Mouse (Mus musculus) neural tube, embryonic 14.5 days (tissue): ENCODE measurements at regions not wholly inside any gene's neighbourhood (a gene's known extent, or its start where the extent isn't known, plus 50 kb on each side); places are given as distances from the start of the nearest gene placed in this dataset.
"Not testable (repeated sequence)": the region's sequence is repeated elsewhere in the genome, so short reads cannot be mapped to it uniquely, and the experiment has no call there.

ENCODE experiments used
- ATAC-seq: fragments of 200-750 bp; cut with Nextera tagmentation; 2 replicates; pipeline ENCODE4 v1.8.0; 2017; ENCODE audit warnings: low read depth, mild to moderate bottlenecking, moderate TSS enrichment, moderate library complexity
- H3K27ac ChIP-seq: fragments of 300-500 bp; sonication (generic); 2 replicates; pipeline ENCODE4 v1.5.1; 2014; ENCODE audit warnings: low read depth, mild to moderate bottlenecking, control low read depth, low read length, moderate library complexity, mixed read lengths
- H3K27me3 ChIP-seq: fragments of 300-500 bp; sonication (generic); 2 replicates; pipeline ENCODE4 v1.6.1; 2014; ENCODE audit warnings: low read length; ENCODE audit not compliant: control insufficient read depth, insufficient read depth
- H3K36me3 ChIP-seq: fragments of 300-500 bp; sonication (generic); 2 replicates; pipeline ENCODE4 v1.6.1; 2014; ENCODE audit warnings: low read length, mixed read lengths; ENCODE audit not compliant: control insufficient read depth, insufficient read depth
- H3K4me1 ChIP-seq: fragments of 300-500 bp; sonication (generic); 2 replicates; pipeline ENCODE4 v1.6.1; 2014; ENCODE audit warnings: low read length; ENCODE audit not compliant: control insufficient read depth, insufficient read depth
- H3K4me2 ChIP-seq: fragments of 300-500 bp; sonication (generic); 2 replicates; pipeline ENCODE4 v1.6.1; 2014; ENCODE audit warnings: mild to moderate bottlenecking, low read depth, low read length, control low read depth
- H3K4me3 ChIP-seq: fragments of 300-500 bp; sonication (generic); 2 replicates; pipeline ENCODE4 v1.5.1; 2014; ENCODE audit warnings: low read depth, low read length, control low read depth, mixed read lengths
- H3K9ac ChIP-seq: fragments of 300-500 bp; sonication (generic); replicated peaks from 2 replicates; pipeline ENCODE4 v1.6.1; 2014; ENCODE audit warnings: low read depth, mild to moderate bottlenecking, control low read depth, low read length, mixed read lengths
- H3K9me3 ChIP-seq: fragments of 300-500 bp; sonication (generic); 2 replicates; pipeline ENCODE4 v1.6.1; 2016; ENCODE audit warnings: low read length; ENCODE audit not compliant: control insufficient read depth
- WGBS: fragments of 180-500 bp; shearing (Covaris S2); extraction: QIAGEN DNeasy Blood & Tissue Kit; methylation state at CpG from one replicate; pipeline ENCODE4 v1.1.7; 2014; 5-methylcytosine and 5-hydroxymethylcytosine counted together

GRCm38 (mm10) chr15:23536691-23537090 lies 987.9 kb downstream of the Cdh18 start:
- ATAC-seq: no peak; the same call in 1 of the 2 replicates
- no peaks in the 10 kb centered on the region for H3K27me3 ChIP-seq
- H3K27ac ChIP-seq: no peak overlapping the region
- no peak overlapping the region for H3K4me3 ChIP-seq
- H3K4me2 ChIP-seq: no peak overlapping the region
- H3K9me3 ChIP-seq: no peaks in the 10 kb centered on the region
- H3K9ac ChIP-seq: no peak overlapping the region
- WGBS: 80% methylated on average over 3 of the region's 3 CpGs
- no peaks in the 10 kb centered on the region for H3K36me3 ChIP-seq
- no peaks in the 10 kb centered on the region for H3K4me1 ChIP-seq

- H3K4me3 ChIP-seq: no peak overlapping the region
- no peak overlapping the region for H3K9ac ChIP-seq
- H3K36me3 ChIP-seq: no peaks in the 10 kb centered on the region
- no peak overlapping the region for H3K4me2 ChIP-seq
- no peaks in the 10 kb centered on the region for H3K4me1 ChIP-seq
- no peaks in the 10 kb centered on the region for H3K27me3 ChIP-seq
- H3K27ac ChIP-seq: no peak overlapping the region
- ATAC-seq: no peak
- WGBS: 60% methylated on average over 3 of the region's 3 CpGs
- H3K9me3 ChIP-seq: no peaks in the 10 kb centered on the region
Measured at GRCm38 (mm10) chr15:23537449-23537848, 988.6 kb downstream of the Cdh18 start.

- H3K4me2 ChIP-seq: no peak overlapping the region
- H3K9me3 ChIP-seq: no peaks in the 10 kb centered on the region
- no peaks in the 10 kb centered on the region for H3K36me3 ChIP-seq
- no peak for ATAC-seq
- 77% methylated on average over 3 of the region's 3 CpGs for WGBS
- no peaks in the 10 kb centered on the region for H3K27me3 ChIP-seq
- H3K27ac ChIP-seq: no peak overlapping the region
- H3K4me3 ChIP-seq: no peak overlapping the region
- no peaks in the 10 kb centered on the region for H3K4me1 ChIP-seq
- H3K9ac ChIP-seq: no peak overlapping the region
Measured at GRCm38 (mm10) chr15:23560136-23560535, 1011.3 kb downstream of the Cdh18 start.

- ATAC-seq: no peak
- Histone ChIP-seq H3K36me3 (no peaks in the 10 kb centered on the region), H3K27me3 (no peaks in the 10 kb centered on the region), H3K9ac (no peak overlapping the region), H3K4me3 (no peak overlapping the region), H3K4me1 (no peaks in the 10 kb centered on the region), H3K4me2 (no peak overlapping the region), H3K27ac (no peak overlapping the region), H3K9me3 (no peaks in the 10 kb centered on the region)
- WGBS: 89% methylated on average over 2 of the region's 2 CpGs
Measured at GRCm38 (mm10) chr15:23562181-23562580, 1013.4 kb downstream of the Cdh18 start.

- Histone ChIP-seq H3K36me3 (no peaks in the 10 kb centered on the region), H3K27ac (no peak overlapping the region), H3K4me3 (no peak overlapping the region), H3K9ac (no peak overlapping the region), H3K4me1 (no peaks in the 10 kb centered on the region), H3K27me3 (no peaks in the 10 kb centered on the region), H3K9me3 (no peaks in the 10 kb centered on the region), H3K4me2 (no peak overlapping the region)
- no peak for ATAC-seq
Measured at GRCm38 (mm10) chr15:23564981-23565380, 1016.2 kb downstream of the Cdh18 start.

GRCm38 (mm10) chr15:23566886-23567655 lies 1018.2 kb downstream of the Cdh18 start:
- no peak overlapping the region for H3K4me2 ChIP-seq
- WGBS: 78% methylated on average over 3 of the region's 3 CpGs
- H3K9ac ChIP-seq: no peak overlapping the region
- H3K4me1 ChIP-seq: no peaks in the 10 kb centered on the region
- H3K4me3 ChIP-seq: no peak overlapping the region
- H3K27ac ChIP-seq: no peak overlapping the region
- H3K36me3 ChIP-seq: no peaks in the 10 kb centered on the region
- H3K27me3 ChIP-seq: no peaks in the 10 kb centered on the region
- H3K9me3 ChIP-seq: no peaks in the 10 kb centered on the region
- ATAC-seq: no peak

- not testable (repeated sequence) for ATAC-seq, H3K36me3 ChIP-seq, H3K9ac ChIP-seq, H3K27me3 ChIP-seq, H3K4me3 ChIP-seq, H3K9me3 ChIP-seq, H3K4me1 ChIP-seq, H3K4me2 ChIP-seq, H3K27ac ChIP-seq
- 91% methylated on average over 6 of the region's 6 CpGs for WGBS
Measured at GRCm38 (mm10) chr15:23568651-23569050, 1019.8 kb downstream of the Cdh18 start.

- ATAC-seq: peak; percentile 56; the same call in 1 of the 2 replicates
- Histone ChIP-seq H3K36me3 (no peaks in the 10 kb centered on the region), H3K9ac (no peak overlapping the region), H3K27ac (no peak overlapping the region), H3K4me1 (no peaks in the 10 kb centered on the region), H3K4me2 (no peak overlapping the region), H3K9me3 (no peaks in the 10 kb centered on the region), H3K4me3 (no peak overlapping the region), H3K27me3 (no peaks in the 10 kb centered on the region)
- WGBS: 21% methylated on average over 1 of the region's 1 CpGs
Measured at GRCm38 (mm10) chr15:23581898-23582297, 1033.1 kb downstream of the Cdh18 start.

- H3K36me3 ChIP-seq: no peaks in the 10 kb centered on the region
- H3K4me3 ChIP-seq: no peak overlapping the region
- H3K27ac ChIP-seq: no peak overlapping the region
- no peaks in the 10 kb centered on the region for H3K4me1 ChIP-seq
- no peak overlapping the region for H3K9ac ChIP-seq
- H3K9me3 ChIP-seq: no peaks in the 10 kb centered on the region
- ATAC-seq: no peak
- WGBS: 92% methylated on average over 2 of the region's 2 CpGs
- H3K27me3 ChIP-seq: no peaks in the 10 kb centered on the region
- H3K4me2 ChIP-seq: no peak overlapping the region
Measured at GRCm38 (mm10) chr15:23590451-23590850, 1041.6 kb downstream of the Cdh18 start.
